14 mouse cellular contexts compared by ENCODE assay signal in the genomic region with DNA sequence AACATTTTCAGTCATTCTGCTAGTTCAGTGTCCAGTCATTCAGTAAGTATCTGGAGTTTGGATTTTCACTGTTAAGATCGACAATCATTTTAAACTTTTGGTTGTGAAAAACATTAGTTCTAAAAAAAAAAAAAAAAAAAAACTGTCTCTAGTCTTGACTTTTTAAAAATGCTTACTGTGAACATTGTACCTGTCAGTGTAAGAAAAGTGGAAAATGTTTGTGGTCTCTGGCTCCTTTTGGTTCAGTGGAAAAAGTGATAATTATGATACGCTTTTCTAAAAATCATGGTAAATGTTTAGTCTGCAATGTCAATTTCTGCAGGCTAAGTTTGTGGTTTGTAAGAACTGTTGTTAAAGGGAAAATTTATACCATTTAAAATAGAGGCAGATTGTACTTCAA.
"Had no signal": no experiment of that assay in that cellular context is flagged by ENCODE, and none has a peak within 500 bp of the region (broad histone marks: within the 10 kb centered on the region; RNA-seq: fewer than 3 reads in every experiment).

No protein-coding gene starts in this region.

- H3K27me3 ChIP-seq: liver, embryonic 15.5 days; lung, embryonic 15.5 days; megakaryocyte, embryonic 14.5 days; neural tube, embryonic 12.5 days; stomach, embryonic 15.5 days had no signal

- H3K9me3 ChIP-seq: liver, embryonic 15.5 days; lung, embryonic 15.5 days; megakaryocyte, embryonic 14.5 days; neural tube, embryonic 12.5 days; stomach, embryonic 15.5 days had no signal

- ATAC-seq: liver, postnatal 0 days; midbrain, embryonic 16.5 days had no signal

- DNase-seq: liver, postnatal 0 days; lung, adult 2 months; right cerebral cortex, adult 18-20 months; right cerebral cortex, postnatal 25 days had no signal

- H3K36me3 ChIP-seq: stomach, embryonic 15.5 days had no signal

- H3K27ac ChIP-seq: liver, embryonic 15.5 days; lung, embryonic 15.5 days; macrophage; neural tube, embryonic 12.5 days; stomach, embryonic 15.5 days; stomach, postnatal 0 days had no signal

- H3K9ac ChIP-seq: liver, embryonic 15.5 days; liver, postnatal 0 days; lung, embryonic 15.5 days; neural tube, embryonic 12.5 days; stomach, embryonic 15.5 days had no signal

- H3K4me3 ChIP-seq: liver, embryonic 15.5 days; lung, embryonic 15.5 days; megakaryocyte, embryonic 14.5 days; myocyte; neural tube, embryonic 12.5 days; stomach, embryonic 15.5 days had no signal

- H3K4me1 ChIP-seq: neural tube, embryonic 12.5 days; stomach, embryonic 15.5 days had no signal

- H3K4me2 ChIP-seq: liver, embryonic 15.5 days; lung, embryonic 15.5 days; midbrain, embryonic 11.5 days; neural tube, embryonic 12.5 days; stomach, embryonic 15.5 days had no signal
